Mouse (Mus musculus) lung, postnatal 10 days (tissue): ENCODE data around the gene Nfasc.

Source experiments
- DNase-seq: peaks from one replicate; pipeline ENCODE4 v3.0.0; 2021

The Nfasc gene

GRCm38 (mm10) chr1:132640256-132640655 is 101.3 kb downstream of the Nfasc start:
- DNase-seq: no peak

- DNase-seq: no peak
Measured at GRCm38 (mm10) chr1:132637346-132637745, 104.3 kb downstream of the Nfasc start.

- DNase-seq: no peak
Measured at GRCm38 (mm10) chr1:132629611-132630370, 111.8 kb downstream of the Nfasc start.

- DNase-seq: no peak
Measured at GRCm38 (mm10) chr1:132628599-132628998, 113.0 kb downstream of the Nfasc start.

GRCm38 (mm10) chr1:132628183-132628582 is 113.4 kb downstream of the Nfasc start:
- no peak for DNase-seq

GRCm38 (mm10) chr1:132626125-132626756 is 115.4 kb downstream of the Nfasc start:
- DNase-seq: no peak

GRCm38 (mm10) chr1:132625034-132625433 is 116.6 kb downstream of the Nfasc start:
- DNase-seq: no peak

GRCm38 (mm10) chr1:132624466-132624865 is 117.1 kb downstream of the Nfasc start:
- no peak for DNase-seq

GRCm38 (mm10) chr1:132623641-132624336 is 117.8 kb downstream of the Nfasc start:
- DNase-seq: no peak

GRCm38 (mm10) chr1:132612066-132612465 is 129.5 kb downstream of the Nfasc start:
- DNase-seq: no peak

GRCm38 (mm10) chr1:132609048-132609634 is 132.5 kb downstream of the Nfasc start:
- DNase-seq: peak; percentile 63

GRCm38 (mm10) chr1:132602161-132602560 is 139.4 kb downstream of the Nfasc start:
- no peak for DNase-seq

GRCm38 (mm10) chr1:132598024-132598423 is 143.6 kb downstream of the Nfasc start:
- no peak for DNase-seq

- DNase-seq: no peak
Measured at GRCm38 (mm10) chr1:132595741-132596140, 145.9 kb downstream of the Nfasc start.

- DNase-seq: peak; percentile 70
Measured at GRCm38 (mm10) chr1:132594587-132594986, 147.0 kb downstream of the Nfasc start.

GRCm38 (mm10) chr1:132592145-132592544 is 149.5 kb downstream of the Nfasc start:
- DNase-seq: no peak

- no peak for DNase-seq
Measured at GRCm38 (mm10) chr1:132591399-132591930, 150.1 kb downstream of the Nfasc start.

- DNase-seq: no peak
Measured at GRCm38 (mm10) chr1:132586679-132587201, 154.9 kb downstream of the Nfasc start.

- no peak for DNase-seq
Measured at GRCm38 (mm10) chr1:132585376-132585775, 156.2 kb downstream of the Nfasc start.

- DNase-seq: no peak
Measured at GRCm38 (mm10) chr1:132582998-132583604, 158.5 kb downstream of the Nfasc start.

GRCm38 (mm10) chr1:132581845-132582839 is 159.5 kb downstream of the Nfasc start:
- DNase-seq: no peak
